Mouse (Mus musculus): ENCODE measurements around the gene Smarcad1.

The Smarcad1 gene

GRCm38 (mm10) chr6:65079139-65079538 lies 36.8 kb downstream of the Smarcad1 start:
- no peak for DNase-seq (ENCODE audit: low spot score in 2 of 2)

- no peak for DNase-seq (ENCODE audit: low spot score in 2 of 2)
Measured at GRCm38 (mm10) chr6:65114902-65115301, 72.5 kb downstream of the Smarcad1 start.

- DNase-seq (ENCODE audit: low spot score in 2 of 2): no peak
Measured at GRCm38 (mm10) chr6:65117540-65117939, 75.2 kb downstream of the Smarcad1 start.

- DNase-seq (ENCODE audit: low spot score in 2 of 2): peak in 1 of 2 experiments; percentile 39
Measured at GRCm38 (mm10) chr6:65126074-65126726, 83.8 kb downstream of the Smarcad1 start.

GRCm38 (mm10) chr6:65132376-65132775 lies 90.0 kb downstream of the Smarcad1 start:
- no peak for DNase-seq (ENCODE audit: low spot score in 2 of 2)

GRCm38 (mm10) chr6:65137802-65138201 lies 95.4 kb downstream of the Smarcad1 start:
- DNase-seq (ENCODE audit: low spot score in 2 of 2): no peak

GRCm38 (mm10) chr6:65138243-65138642 lies 95.9 kb downstream of the Smarcad1 start:
- DNase-seq (ENCODE audit: low spot score in 2 of 2): no peak

- DNase-seq (ENCODE audit: low spot score in 2 of 2): no peak
Measured at GRCm38 (mm10) chr6:65140082-65140749, 97.8 kb downstream of the Smarcad1 start.

- DNase-seq (ENCODE audit: low spot score in 2 of 2): no peak
Measured at GRCm38 (mm10) chr6:65140750-65141243, 98.4 kb downstream of the Smarcad1 start.

GRCm38 (mm10) chr6:65142316-65142715 lies 99.9 kb downstream of the Smarcad1 start:
- no peak for DNase-seq (ENCODE audit: low spot score in 2 of 2)

GRCm38 (mm10) chr6:65144621-65145205 lies 102.3 kb downstream of the Smarcad1 start, which contains the start of gene Hpgds:
TSS of gene Hpgds (minus strand) at chr6:65144908.
- no peak for DNase-seq (ENCODE audit: low spot score in 2 of 2)

- no peak for DNase-seq (ENCODE audit: low spot score in 2 of 2)
Measured at GRCm38 (mm10) chr6:65146363-65146762, 104.0 kb downstream of the Smarcad1 start.

- no peak for DNase-seq (ENCODE audit: low spot score in 2 of 2)
Measured at GRCm38 (mm10) chr6:65150703-65151102, 108.3 kb downstream of the Smarcad1 start.

GRCm38 (mm10) chr6:65153570-65153969 lies 111.2 kb downstream of the Smarcad1 start:
- DNase-seq (ENCODE audit: low spot score in 2 of 2): no peak

- no peak for DNase-seq (ENCODE audit: low spot score in 2 of 2)
Measured at GRCm38 (mm10) chr6:65157042-65157441, 114.7 kb downstream of the Smarcad1 start.

- DNase-seq (ENCODE audit: low spot score in 2 of 2): no peak
Measured at GRCm38 (mm10) chr6:65159381-65159942, 117.1 kb downstream of the Smarcad1 start.

GRCm38 (mm10) chr6:65164137-65164536 lies 121.8 kb downstream of the Smarcad1 start:
- DNase-seq (ENCODE audit: low spot score in 2 of 2): no peak

GRCm38 (mm10) chr6:65164977-65165376 lies 122.6 kb downstream of the Smarcad1 start:
- DNase-seq (ENCODE audit: low spot score in 2 of 2): no peak
